Mouse (Mus musculus): ENCODE measurements at regions not wholly inside any gene's neighbourhood (a gene's known extent, or its start where the extent isn't known, plus 50 kb on each side); places are given as distances from the start of the nearest gene placed in this dataset.
A peak's percentile ranks its signal among the peaks of the same experiment; 100 is the strongest.
"Not testable (repeated sequence)": the region's sequence is repeated elsewhere in the genome, so short reads cannot be mapped to it uniquely, and the experiment has no call there.

DNA sequence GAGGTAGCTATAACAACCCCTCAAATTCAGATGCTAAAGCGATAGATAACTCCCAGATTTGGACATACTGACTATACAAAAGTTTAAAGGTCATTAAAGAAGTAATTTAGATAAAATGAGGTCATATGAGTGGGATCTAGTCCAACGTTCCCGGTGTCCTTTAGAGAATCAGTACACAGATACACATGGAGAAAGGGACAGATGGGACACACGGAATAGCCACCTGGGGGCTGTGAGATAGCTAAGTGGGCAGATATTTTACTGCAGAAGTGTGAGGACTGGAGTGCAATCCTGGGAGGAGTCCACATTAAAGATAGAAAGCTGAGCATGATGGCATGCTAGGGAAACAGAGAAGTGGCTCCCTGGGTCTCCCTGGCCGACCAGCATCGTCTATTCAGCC is 164.1 kb upstream of the Castor2 start:
- DNase-seq (ENCODE audit: low read depth): no peak

- DNase-seq (ENCODE audit: low read depth): no peak
Observed at GRCm38 (mm10) chr5:133935006-133935405, 164.5 kb upstream of the Castor2 start.

GRCm38 (mm10) chr5:133930101-133930500 is 169.4 kb upstream of the Castor2 start:
- DNase-seq (ENCODE audit: low read depth): no peak

- no peak for DNase-seq (ENCODE audit: low read depth)
Observed at GRCm38 (mm10) chr5:133927054-133927453, 172.5 kb upstream of the Castor2 start.

GRCm38 (mm10) chr5:133925184-133925900 is 174.2 kb upstream of the Castor2 start:
- DNase-seq (ENCODE audit: low read depth): no peak

GRCm38 (mm10) chr5:133922181-133922580 is 177.3 kb upstream of the Castor2 start:
- DNase-seq (ENCODE audit: low read depth): no peak

GRCm38 (mm10) chr5:133915734-133916550 is 183.6 kb upstream of the Castor2 start:
- no peak for DNase-seq (ENCODE audit: low read depth)

GRCm38 (mm10) chr5:133907442-133907841 is 192.1 kb upstream of the Castor2 start:
- no peak for DNase-seq (ENCODE audit: low read depth)

DNA sequence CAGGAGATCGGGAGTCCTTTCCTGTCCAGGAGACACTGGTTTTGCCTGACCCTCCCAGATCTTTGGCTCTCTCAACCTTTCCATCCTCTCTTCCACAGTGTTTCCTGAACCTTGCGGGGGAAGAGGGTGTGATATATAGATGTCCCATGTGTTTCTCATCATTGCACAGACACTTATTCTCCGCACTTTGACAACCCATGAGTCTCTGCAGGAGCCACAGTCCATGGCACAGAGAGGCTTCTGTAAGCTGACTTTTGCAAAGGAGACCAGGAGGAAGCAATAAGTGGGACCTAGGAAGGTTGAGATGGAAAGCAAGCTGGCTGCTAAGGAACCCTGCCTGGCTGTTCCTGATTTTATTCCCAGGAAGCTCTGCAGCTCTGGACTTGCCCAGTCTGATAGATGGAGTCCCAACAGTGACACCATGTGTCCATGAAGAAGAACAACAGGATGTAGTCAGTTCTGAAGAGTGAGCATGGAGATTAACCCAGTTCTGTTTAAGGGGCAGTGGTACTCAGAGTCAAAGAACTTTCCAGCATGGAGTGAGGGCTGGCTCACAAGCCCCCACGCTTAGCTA is 201.4 kb upstream of the Castor2 start:
- DNase-seq (ENCODE audit: low read depth): peak; percentile 36

- DNase-seq (ENCODE audit: low read depth): no peak
Observed at GRCm38 (mm10) chr5:133890728-133891127, 208.8 kb upstream of the Castor2 start.

- no peak for DNase-seq (ENCODE audit: low read depth)
Observed at GRCm38 (mm10) chr5:133889841-133890240, 209.7 kb upstream of the Castor2 start.

- no peak for DNase-seq (ENCODE audit: low read depth)
Observed at GRCm38 (mm10) chr5:133885507-133885906, 214.0 kb upstream of the Castor2 start.

DNA sequence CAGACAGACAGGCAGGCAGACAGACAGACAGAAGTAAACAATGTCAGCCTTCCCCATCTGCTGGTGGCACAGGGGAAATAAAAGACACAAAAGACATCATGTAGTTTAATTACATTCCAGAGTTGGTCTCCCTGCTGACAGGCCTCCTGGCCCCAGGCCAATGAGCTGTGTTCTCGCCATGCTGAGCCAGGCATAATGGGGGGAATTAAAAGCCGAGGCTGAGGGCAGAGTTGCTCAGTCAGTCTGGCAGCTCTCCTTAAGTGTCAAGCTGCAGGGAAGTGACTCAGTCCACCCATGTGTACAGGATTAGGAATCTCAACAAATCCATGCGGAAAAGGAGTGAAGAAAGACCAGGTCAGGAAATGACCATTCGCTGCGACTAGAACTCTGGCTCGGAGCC is 214.5 kb upstream of the Castor2 start:
- DNase-seq (ENCODE audit: low read depth): peak; percentile 54

GRCm38 (mm10) chr5:133884593-133884992 is 214.9 kb upstream of the Castor2 start:
- no peak for DNase-seq (ENCODE audit: low read depth)

GRCm38 (mm10) chr5:133844483-133844882 is 255.0 kb upstream of the Castor2 start:
- no peak for DNase-seq (ENCODE audit: low read depth)

- not testable (repeated sequence) for DNase-seq (ENCODE audit: low read depth)
Observed at GRCm38 (mm10) chr5:133842059-133842706, 257.3 kb upstream of the Castor2 start.

GRCm38 (mm10) chr5:133838286-133838685 is 261.2 kb upstream of the Castor2 start:
- no peak for DNase-seq (ENCODE audit: low read depth)

DNA sequence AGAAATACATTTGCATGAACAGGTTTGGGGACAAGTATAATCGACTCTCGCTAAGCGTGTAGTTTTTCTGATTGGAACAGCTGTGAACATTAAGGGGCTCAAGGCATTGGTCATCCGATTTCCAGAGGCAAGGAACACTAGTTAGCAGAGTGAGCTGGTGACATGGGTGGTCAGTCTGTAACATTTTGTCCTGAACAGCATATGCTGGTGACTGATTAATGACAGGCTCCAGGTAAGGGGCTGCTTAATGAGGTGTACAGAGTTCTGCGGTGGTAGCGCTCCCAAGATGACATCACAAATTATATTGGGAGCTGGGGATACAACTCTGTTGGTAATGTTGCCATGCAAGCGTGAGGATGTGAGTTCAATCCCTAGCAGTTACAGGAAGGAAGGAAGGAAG is 266.3 kb upstream of the Castor2 start:
- DNase-seq (ENCODE audit: low read depth): no peak

- DNase-seq (ENCODE audit: low read depth): no peak
Observed at GRCm38 (mm10) chr5:133828226-133828625, 271.3 kb upstream of the Castor2 start.

GRCm38 (mm10) chr5:133823871-133824270 is 275.6 kb upstream of the Castor2 start:
- no peak for DNase-seq (ENCODE audit: low read depth)

GRCm38 (mm10) chr5:133821273-133821672 is 278.2 kb upstream of the Castor2 start:
- no peak for DNase-seq (ENCODE audit: low read depth)

GRCm38 (mm10) chr5:133815462-133815861 is 284.0 kb upstream of the Castor2 start:
- DNase-seq (ENCODE audit: low read depth): peak; percentile 49
